ENCODE assay signal across 11 mouse cellular contexts in the genomic region with DNA sequence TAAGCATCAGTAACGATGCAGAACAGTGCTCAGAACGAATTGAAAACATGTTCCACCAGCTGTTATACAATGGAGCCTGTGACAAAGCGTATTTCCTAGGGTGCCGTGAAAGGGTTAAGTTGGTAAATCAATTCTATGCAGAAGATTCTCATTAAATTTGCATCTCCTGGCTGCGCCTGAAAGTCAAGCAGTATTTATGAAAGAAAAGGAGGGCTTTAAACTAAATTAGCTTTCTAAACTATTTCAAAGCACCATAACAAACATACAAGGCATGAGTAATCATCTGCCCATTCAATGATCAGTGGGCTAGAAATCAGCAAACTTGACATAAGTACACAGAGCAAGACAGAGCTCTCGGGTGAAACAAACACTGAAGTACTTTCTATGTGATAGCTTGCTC. TPM values are rescaled to one million over a fixed set of nuclear protein-coding genes. Genes with fewer than 3 reads are reported as not detected.
DNase-seq lines count a peak whose midpoint lies in the region; ATAC-seq lines count a peak whose summit lies in the region.
"Had no signal": no experiment of that assay in that cellular context is flagged by ENCODE, and none has a peak within 500 bp of the region (broad histone marks: within the 10 kb centered on the region; RNA-seq: fewer than 3 reads in every experiment).

No protein-coding gene starts in this region.

- no peaks in the 10 kb centered on the region for H3K36me3 ChIP-seq in heart, embryonic 11.5 days (ENCODE audit: control insufficient read depth, insufficient read depth, low read length)
- peaks cover 46% of the 10 kb centered on the region for H3K36me3 ChIP-seq in megakaryocyte, embryonic 14.5 days (replicated peaks; ENCODE audit: low read length)
- peaks cover 8% of the 10 kb centered on the region; the same call in 1 of the 2 replicates for H3K36me3 ChIP-seq in hindbrain, embryonic 16.5 days (ENCODE audit: control insufficient read depth, insufficient read depth, low read length)
- H3K36me3 ChIP-seq in neural tube, embryonic 14.5 days (ENCODE audit: control insufficient read depth, insufficient read depth, low read length) = no peaks in the 10 kb centered on the region; the same call in 1 of the 2 replicates

- peak overlapping the region; percentile 38; the same call in 1 of the 2 replicates for H3K4me2 ChIP-seq in heart, embryonic 11.5 days
- peak overlapping the region; percentile 95 for H3K4me2 ChIP-seq in hindbrain, embryonic 16.5 days (ENCODE audit: low read length)
- H3K4me2 ChIP-seq in neural tube, embryonic 14.5 days (ENCODE audit: low read depth, low read length) = peak overlapping the region; percentile 80

- DNase-seq in heart, adult 18-20 months = no peak
- DNase-seq in testis, postnatal 14 days (ENCODE audit: low spot score) = no peak
- DNase-seq: adrenal gland, postnatal 25 days had no signal

- no peak for ATAC-seq in heart, embryonic 11.5 days (replicated peaks; ENCODE audit: insufficient number of reproducible peaks, low FRiP score, low TSS enrichment)
- ATAC-seq in megakaryocyte, adult 5-6 weeks (ENCODE audit: poor library complexity, severe bottlenecking) = no peak
- no peak for ATAC-seq in hindbrain, embryonic 16.5 days
- ATAC-seq in neural tube, embryonic 14.5 days (ENCODE audit: low read depth) = no peak
- ATAC-seq in erythroid progenitor cell, adult 5-6 weeks (replicated peaks; ENCODE audit: low FRiP score, poor library complexity, severe bottlenecking) = no peak
- ATAC-seq: intestine, postnatal 0 days had no signal

- H3K27me3 ChIP-seq in heart, embryonic 11.5 days (ENCODE audit: control insufficient read depth, insufficient read depth, low read length) = no peaks in the 10 kb centered on the region
- H3K27me3 ChIP-seq in megakaryocyte, embryonic 14.5 days (replicated peaks) = no peaks in the 10 kb centered on the region
- H3K27me3 ChIP-seq in hindbrain, embryonic 16.5 days (replicated peaks; ENCODE audit: control insufficient read depth, insufficient read depth, low read length) = no peaks in the 10 kb centered on the region
- no peaks in the 10 kb centered on the region for H3K27me3 ChIP-seq in neural tube, embryonic 14.5 days (ENCODE audit: control insufficient read depth, insufficient read depth, low read length)

- no peak overlapping the region for H3K27ac ChIP-seq in heart, embryonic 11.5 days (ENCODE audit: low read depth, low read length)
- H3K27ac ChIP-seq in hindbrain, embryonic 16.5 days (ENCODE audit: low read depth, low read length) = no peak overlapping the region
- no peak overlapping the region for H3K27ac ChIP-seq in neural tube, embryonic 14.5 days (ENCODE audit: low read depth, low read length)

- no peaks in the 10 kb centered on the region for H3K9me3 ChIP-seq in heart, embryonic 11.5 days (replicated peaks; ENCODE audit: control insufficient read depth, low read length)
- H3K9me3 ChIP-seq in megakaryocyte, embryonic 14.5 days = no peaks in the 10 kb centered on the region
- no peaks in the 10 kb centered on the region for H3K9me3 ChIP-seq in hindbrain, embryonic 16.5 days (ENCODE audit: control insufficient read depth, low read length)
- no peaks in the 10 kb centered on the region for H3K9me3 ChIP-seq in neural tube, embryonic 14.5 days (ENCODE audit: control insufficient read depth, low read length)

- H3K4me1 ChIP-seq in heart, embryonic 11.5 days (ENCODE audit: control insufficient read depth, insufficient read depth, low read length) = peaks cover 19% of the 10 kb centered on the region; the same call in 1 of the 2 replicates
- peaks cover 53% of the 10 kb centered on the region for H3K4me1 ChIP-seq in megakaryocyte, embryonic 14.5 days
- peaks cover 31% of the 10 kb centered on the region for H3K4me1 ChIP-seq in hindbrain, embryonic 16.5 days (ENCODE audit: control insufficient read depth, insufficient read depth, low read depth, low read length)
- H3K4me1 ChIP-seq in neural tube, embryonic 14.5 days (ENCODE audit: control insufficient read depth, insufficient read depth, low read length) = peaks cover 22% of the 10 kb centered on the region

- 82% methylated on average over 6 of the region's 6 CpGs for WGBS in heart, embryonic 11.5 days (ENCODE audit: insufficient replicate concordance)
- whole genome bisulfite sequencing in hindbrain, embryonic 16.5 days = 18% methylated on average over 6 of the region's 6 CpGs
- WGBS in neural tube, embryonic 14.5 days = 31% methylated on average over 6 of the region's 6 CpGs

- H3K4me3 ChIP-seq in heart, embryonic 11.5 days (ENCODE audit: low read depth, low read length) = no peak overlapping the region
- H3K4me3 ChIP-seq in megakaryocyte, embryonic 14.5 days (replicated peaks) = peak overlapping the region; percentile 95
- H3K4me3 ChIP-seq in hindbrain, embryonic 16.5 days (ENCODE audit: low read length) = peak overlapping the region; percentile 28
- peak overlapping the region; percentile 19 for H3K4me3 ChIP-seq in neural tube, embryonic 14.5 days (ENCODE audit: low read depth, low read length)
- H3K4me3 ChIP-seq: myocyte had no signal

- no peak overlapping the region for H3K9ac ChIP-seq in heart, embryonic 11.5 days (ENCODE audit: low read depth, low read length)
- no peak overlapping the region for H3K9ac ChIP-seq in hindbrain, embryonic 16.5 days (ENCODE audit: low read depth, low read length)
- H3K9ac ChIP-seq in neural tube, embryonic 14.5 days (replicated peaks; ENCODE audit: low read depth, low read length) = no peak overlapping the region

RNA-seq across cellular contexts. Expression of a gene that starts 18.3 kb away (rescaled TPM):
- 13.9 and 14.5 TPM in 2 replicates for polyA plus RNA-seq in heart, embryonic 11.5 days (2014; fragmentation: Nextera tagmentation; extraction: Ambion mirVana)
- 10 to 100 TPM; 14.1 to 15.5 TPM for total RNA-seq in heart, adult 18-20 months (2021)
- polyA plus RNA-seq in megakaryocyte, embryonic 14.5 days (2012; ENCODE audit: insufficient read depth, low replicate concordance) = 20.8 and 22.0 TPM in 2 replicates
- 99.3 and 102 TPM in 2 replicates for total RNA-seq in megakaryocyte, adult 5-6 weeks (2015)
- total RNA-seq in megakaryocyte, adult 5-6 weeks (2017) = 58.4 and 73.8 TPM in 2 replicates
- polyA plus RNA-seq in hindbrain, embryonic 16.5 days (2015; fragmentation: Nextera tagmentation; extraction: Ambion mirVana) = 9.0 and 9.4 TPM in 2 replicates
- polyA plus RNA-seq in neural tube, embryonic 14.5 days (2014; fragmentation: Nextera tagmentation; extraction: Ambion mirVana) = 20.3 and 27.1 TPM in 2 replicates
- 57.4 and 59.8 TPM in 2 replicates for total RNA-seq in erythroid progenitor cell, adult 5-6 weeks (2015; ENCODE audit: low replicate concordance)
- total RNA-seq in erythroid progenitor cell, adult 5-6 weeks (2017; ENCODE audit: low replicate concordance) = 31.6 and 34.8 TPM in 2 replicates

Comparison
In these comparisons a context has a peak if more than half of its experiments do, and no peak if none do; other contexts are left out.
1. H3K4me2 ChIP-seq: peak in every context shown above with its lines; median percentile 95 in hindbrain, embryonic 16.5 days; 80 in neural tube, embryonic 14.5 days; 38 in heart, embryonic 11.5 days.